Mouse (Mus musculus): ENCODE data around the gene Ehd4.

Gene Ehd4

GRCm38 (mm10) chr2:120142336-120142735, 12.1 kb downstream of the Ehd4 start:
- no peak for DNase-seq (ENCODE audit: low spot score)

GRCm38 (mm10) chr2:120141671-120142070, 12.7 kb downstream of the Ehd4 start:
- no peak for DNase-seq (ENCODE audit: low spot score)

GRCm38 (mm10) chr2:120140326-120140725, 14.1 kb downstream of the Ehd4 start:
- DNase-seq (ENCODE audit: low spot score), result no peak

DNA sequence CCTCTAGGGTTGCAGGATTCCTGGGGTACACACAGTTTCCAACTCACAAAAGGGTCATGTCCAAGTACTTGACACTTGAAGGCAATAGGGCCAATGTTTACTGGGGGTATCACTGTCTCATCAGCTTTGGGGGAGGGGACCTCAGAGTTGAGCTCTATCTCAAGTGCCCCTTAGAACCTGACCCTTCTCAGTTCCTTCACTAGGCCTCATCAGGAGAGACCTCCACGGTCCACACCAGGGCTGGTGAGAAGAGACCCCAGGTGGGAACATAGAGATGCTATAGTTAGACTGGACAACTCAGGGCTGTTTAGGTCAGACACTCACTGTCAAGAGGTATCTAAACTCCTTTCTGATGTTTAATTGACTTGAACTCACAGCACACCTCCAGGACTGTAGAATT, 15.3 kb downstream of the Ehd4 start:
- DNase-seq (ENCODE audit: low spot score), result no peak

DNA sequence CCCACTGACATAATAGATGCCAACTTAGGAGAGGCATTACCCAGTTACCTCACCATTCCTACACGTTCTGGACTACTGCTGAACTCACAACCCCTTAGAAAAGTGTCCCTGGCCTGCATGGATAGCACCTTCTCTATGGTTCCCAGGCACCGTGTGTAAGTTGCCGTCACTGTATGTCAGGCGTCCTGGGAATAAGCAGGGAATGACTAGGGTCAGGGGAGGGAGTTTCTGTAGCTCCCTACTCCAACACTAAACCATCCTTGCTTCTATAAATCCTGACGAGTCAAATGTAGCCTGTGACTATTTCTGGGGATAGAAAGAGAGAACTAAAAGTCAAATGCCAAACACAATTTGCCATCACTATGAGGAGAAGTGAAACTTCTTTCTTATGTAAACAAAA, 17.1 kb downstream of the Ehd4 start:
- no peak for DNase-seq (ENCODE audit: low spot score)

- no peak for DNase-seq (ENCODE audit: low spot score)
Observed at GRCm38 (mm10) chr2:120134453-120135075, 19.8 kb downstream of the Ehd4 start.

DNA sequence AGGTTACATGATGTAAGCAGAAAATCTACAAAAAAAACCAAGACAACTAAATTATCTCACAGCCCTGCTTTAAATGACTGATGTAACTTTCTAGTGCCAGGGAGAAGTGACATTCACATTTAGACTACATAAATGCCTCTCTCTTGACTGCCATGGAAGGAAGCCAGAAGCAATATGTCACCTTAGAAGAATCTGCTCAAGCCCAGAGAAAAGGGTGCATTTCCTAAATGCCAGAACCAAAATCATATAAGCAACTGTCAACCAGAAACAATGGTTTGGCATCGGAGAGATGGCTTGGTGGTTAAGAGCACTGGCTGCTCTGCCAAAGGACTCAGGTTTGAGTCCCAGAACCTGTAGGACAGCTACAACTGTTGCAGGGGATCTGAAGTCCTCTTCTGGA, 22.5 kb downstream of the Ehd4 start:
- DNase-seq (ENCODE audit: low spot score), result no peak

- no peak for DNase-seq (ENCODE audit: low spot score)
Observed at GRCm38 (mm10) chr2:120129252-120129908, 25.0 kb downstream of the Ehd4 start.

DNA sequence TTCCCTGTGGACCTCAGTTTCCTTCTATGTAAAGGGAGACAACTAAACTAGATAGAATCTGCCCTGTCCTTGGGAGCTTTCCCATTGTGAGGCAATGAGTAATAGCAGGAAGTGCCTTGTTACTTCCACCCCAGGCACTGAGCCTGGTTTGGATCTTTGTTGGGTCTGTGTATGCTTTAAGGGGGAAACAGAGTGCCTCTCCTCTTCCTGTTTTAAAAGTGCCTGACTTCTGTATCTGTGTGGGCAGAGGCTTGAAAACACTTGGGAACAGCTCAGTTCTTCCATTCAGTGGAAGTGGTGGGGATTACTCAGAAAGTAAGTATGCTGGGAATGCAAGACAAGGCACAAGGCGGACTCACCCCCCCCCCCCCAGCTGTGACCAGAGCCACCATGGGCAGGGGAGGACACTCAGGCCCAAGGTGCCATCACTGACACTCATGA, 25.8 kb downstream of the Ehd4 start:
- DNase-seq (ENCODE audit: low spot score), result no peak

DNA sequence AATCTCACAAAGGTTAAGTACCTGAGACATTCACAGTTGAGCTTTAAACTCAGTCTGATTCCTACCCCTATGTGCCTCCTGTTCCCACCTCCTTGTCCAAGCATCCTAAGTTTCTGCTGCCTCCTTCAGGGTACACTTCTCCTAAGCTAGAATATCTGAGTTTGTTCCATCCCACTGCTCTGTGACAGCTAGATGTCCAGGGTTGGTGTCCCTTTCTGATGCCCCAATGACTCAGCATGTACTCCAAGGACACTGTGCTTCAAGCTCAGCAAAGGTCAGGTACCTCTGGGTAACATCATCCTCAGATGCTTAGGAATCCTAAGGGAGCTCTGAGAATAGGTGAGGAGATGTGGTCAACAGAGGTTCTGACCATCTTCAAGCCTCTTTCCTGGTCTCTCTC, 26.4 kb downstream of the Ehd4 start:
- DNase-seq (ENCODE audit: low spot score), result no peak

DNA sequence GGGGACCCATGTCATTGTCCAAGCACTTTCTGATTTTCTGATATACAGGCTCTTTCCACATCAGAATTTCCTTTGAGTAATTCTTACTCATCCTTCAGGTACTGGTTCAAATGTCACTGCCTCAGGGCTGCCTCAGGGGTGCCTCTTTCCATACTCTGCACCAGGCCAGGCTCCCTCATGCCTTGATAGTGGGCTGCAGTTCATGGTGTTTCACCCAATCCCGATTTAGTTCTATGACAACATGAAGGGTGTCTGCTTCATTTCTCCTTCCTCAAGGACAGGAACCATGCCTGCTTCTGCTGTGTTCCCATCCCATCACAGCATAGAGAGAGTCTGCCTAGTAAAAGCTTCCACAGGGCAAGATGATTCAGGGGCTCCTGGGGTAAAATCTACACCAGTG, 27.5 kb downstream of the Ehd4 start:
- DNase-seq (ENCODE audit: low spot score), result no peak

DNA sequence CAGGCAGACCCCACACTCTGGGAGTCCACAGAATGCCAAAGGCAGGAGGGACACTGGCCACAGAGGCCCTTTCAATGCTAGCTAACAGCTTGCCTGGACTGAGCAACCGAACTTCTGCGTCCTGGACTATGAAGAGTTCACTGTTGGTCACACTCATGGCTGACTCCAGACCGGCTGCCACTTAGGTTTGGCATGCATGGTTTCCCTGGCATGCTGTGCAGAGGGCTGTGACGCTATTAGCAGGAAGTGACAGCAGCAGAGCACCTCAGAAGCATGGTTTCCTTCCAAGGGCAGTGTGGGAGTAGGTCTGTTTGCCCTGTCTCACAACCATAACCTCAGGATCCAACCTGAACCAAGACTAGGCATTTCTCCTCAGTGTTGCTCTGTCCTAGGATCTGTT, 28.0 kb downstream of the Ehd4 start:
- DNase-seq (ENCODE audit: low spot score), result no peak

DNA sequence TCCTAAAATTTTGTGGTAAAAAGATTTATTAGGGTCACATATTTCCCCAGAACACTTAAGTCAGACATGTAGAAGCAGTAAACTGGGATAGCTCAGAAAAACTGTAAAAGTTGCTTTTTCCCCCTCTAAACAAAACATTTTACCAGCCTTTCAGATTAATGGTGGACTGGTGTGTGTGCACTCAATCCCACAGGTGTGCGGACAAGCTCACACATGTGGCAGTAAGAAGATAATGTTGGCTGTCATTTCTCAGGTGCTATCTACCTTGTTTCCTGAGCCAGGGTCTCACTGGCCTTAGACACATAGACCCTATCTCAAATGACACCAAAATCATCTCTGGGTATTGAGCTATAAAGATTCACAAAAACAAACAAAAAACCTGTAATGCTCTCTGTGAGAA, 28.9 kb downstream of the Ehd4 start:
- no peak for DNase-seq (ENCODE audit: low spot score)

GRCm38 (mm10) chr2:120124946-120125345, 29.5 kb downstream of the Ehd4 start:
- DNase-seq (ENCODE audit: low spot score), result no peak

DNA sequence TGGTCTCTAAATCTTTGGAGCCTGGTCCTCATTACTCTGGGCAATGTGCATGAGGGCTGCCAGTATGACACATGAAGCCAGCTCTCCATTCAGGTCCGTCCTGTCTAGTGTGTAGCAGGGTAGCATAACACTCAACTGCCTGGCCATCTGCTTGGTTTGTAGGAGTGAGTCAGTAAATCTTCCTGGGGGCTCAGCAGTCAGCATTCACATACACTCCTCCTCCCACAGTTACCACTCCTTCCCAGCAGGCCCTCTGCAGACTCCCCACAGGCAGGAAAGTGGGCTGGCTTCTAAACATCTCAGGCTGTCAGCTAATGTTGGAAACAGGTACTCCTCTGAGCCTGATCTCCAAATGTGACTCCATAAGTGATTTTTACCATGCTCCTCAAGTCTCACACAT, 30.3 kb downstream of the Ehd4 start:
- no peak for DNase-seq (ENCODE audit: low spot score)

- DNase-seq (ENCODE audit: low spot score), result no peak
Observed at GRCm38 (mm10) chr2:120122983-120123382, 31.4 kb downstream of the Ehd4 start.

GRCm38 (mm10) chr2:120117346-120117745, 37.1 kb downstream of the Ehd4 start:
- DNase-seq (ENCODE audit: low spot score), result no peak

DNA sequence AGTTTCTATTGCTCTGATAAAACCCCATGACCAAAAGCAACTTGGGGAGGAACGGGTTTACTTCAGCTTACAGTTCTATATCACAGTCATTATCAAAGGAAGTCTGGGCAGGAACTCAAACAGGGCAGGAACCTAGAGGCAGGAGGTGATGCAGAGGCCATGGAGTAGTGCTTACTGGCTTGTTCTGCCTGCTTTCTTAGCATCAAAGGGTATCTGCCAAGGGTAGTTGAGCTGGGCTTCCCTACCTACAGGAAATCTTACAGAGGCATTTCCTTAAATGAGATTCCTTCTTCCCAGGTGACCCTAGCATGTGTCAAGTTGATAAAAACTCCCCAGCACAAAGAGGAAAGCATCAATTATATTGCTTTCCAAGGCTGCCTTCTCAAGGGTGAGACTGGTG, 38.0 kb downstream of the Ehd4 start:
- DNase-seq (ENCODE audit: low spot score), result no peak

DNA sequence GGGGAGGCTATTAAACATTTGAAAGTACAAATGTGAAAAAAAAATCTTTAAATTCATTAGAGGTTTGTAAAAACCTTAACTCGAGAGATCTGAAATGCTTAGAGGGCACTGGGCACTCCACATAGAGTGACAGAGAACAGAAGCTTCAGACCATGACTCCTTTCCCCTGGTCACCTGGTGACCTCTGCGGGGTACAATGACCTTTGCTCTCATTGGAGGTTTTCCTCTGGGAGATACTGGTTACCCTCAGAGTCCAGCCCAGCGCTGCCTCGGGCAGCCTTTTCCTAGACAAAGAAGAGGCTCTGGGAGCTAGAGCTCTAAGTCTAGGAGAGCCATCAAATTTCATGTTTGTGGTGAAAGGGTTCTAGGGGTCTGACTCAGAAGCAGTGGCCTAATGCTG, 39.4 kb downstream of the Ehd4 start:
- DNase-seq (ENCODE audit: low spot score), result no peak

DNA sequence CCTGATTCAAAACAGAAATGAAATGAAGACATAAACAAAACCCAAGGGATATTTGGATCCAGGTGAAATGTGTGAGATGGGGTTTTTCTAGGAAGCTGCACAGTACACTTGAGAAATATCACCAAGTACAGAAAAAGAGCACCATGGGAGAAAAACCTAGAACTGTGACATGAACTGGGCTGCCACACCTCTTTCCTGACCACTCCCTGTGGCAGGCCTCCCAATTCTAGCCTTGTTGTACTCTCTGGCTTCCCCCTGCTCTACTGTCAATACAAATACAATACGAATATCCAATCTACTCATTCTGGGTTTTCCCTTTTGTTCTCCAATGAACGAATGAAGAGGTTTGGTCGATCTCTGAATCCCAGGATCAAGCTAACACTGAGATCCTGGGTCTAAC, 40.4 kb downstream of the Ehd4 start:
- no peak for DNase-seq (ENCODE audit: low spot score)

GRCm38 (mm10) chr2:120113476-120113875, 40.9 kb downstream of the Ehd4 start:
- no peak for DNase-seq (ENCODE audit: low spot score)

DNA sequence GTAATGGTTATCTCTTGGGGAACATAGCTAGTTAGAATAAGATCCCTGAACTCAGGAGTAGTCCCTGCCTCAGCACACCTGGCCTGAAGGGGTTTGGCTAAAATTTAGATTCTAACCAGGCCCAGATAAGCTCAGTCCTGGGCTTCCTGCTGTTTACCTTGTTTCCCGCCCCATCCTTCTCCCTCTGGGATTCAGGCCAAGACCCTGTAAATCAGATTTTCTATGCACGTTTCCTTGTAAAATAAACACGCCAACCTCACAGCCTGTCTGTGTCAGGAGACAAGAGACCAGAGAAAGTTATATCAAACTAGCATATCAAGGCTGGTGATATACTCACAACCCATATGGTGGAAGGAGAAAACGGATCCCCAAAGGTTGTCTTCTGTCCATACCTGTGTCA, 42.8 kb downstream of the Ehd4 start:
- DNase-seq (ENCODE audit: low spot score), result no peak

- DNase-seq (ENCODE audit: low spot score), result no peak
Observed at GRCm38 (mm10) chr2:120111172-120111571, 43.2 kb downstream of the Ehd4 start.

GRCm38 (mm10) chr2:120108077-120108476, 46.3 kb downstream of the Ehd4 start:
- DNase-seq (ENCODE audit: low spot score), result no peak

All from testis, postnatal 10 days (tissue).